23 mouse cellular contexts compared by ENCODE assay signal in the genomic region with DNA sequence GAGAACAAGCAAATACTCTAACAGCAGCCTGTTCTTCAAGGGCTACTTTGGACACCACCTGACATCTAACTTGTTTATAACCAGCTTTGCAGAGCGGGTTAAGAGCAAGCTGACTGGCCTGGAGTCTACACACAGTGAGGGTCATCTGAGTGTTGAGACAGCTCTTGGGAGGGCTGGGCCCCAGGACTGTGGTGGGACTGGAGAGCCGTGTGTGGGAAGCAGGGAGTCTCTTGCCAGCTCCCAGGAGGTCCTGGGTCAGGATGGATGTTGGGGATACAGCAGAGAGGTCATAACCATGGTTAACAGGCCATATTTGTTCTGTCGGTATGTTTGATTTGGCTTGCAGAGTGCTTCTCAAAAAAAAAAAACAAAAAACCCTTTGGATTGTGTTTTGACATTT.
DNase-seq lines count a peak whose midpoint lies in the region; ATAC-seq lines count a peak whose summit lies in the region.
"Had no signal": no experiment of that assay in that cellular context is flagged by ENCODE, and none has a peak within 500 bp of the region (broad histone marks: within the 10 kb centered on the region; RNA-seq: fewer than 3 reads in every experiment).

No protein-coding gene starts in this region.

- peaks cover 57% of the 10 kb centered on the region for H3K27me3 ChIP-seq in heart, embryonic 10.5 days (ENCODE audit: insufficient read depth, poor library complexity, severe bottlenecking)
- H3K27me3 ChIP-seq in intestine, embryonic 15.5 days (replicated peaks), result no peaks in the 10 kb centered on the region; the same call in 1 of the 2 replicates
- H3K27me3 ChIP-seq: embryonic facial prominence, embryonic 12.5 days; forebrain, embryonic 13.5 days; hindbrain, embryonic 15.5 days had no signal

- H3K9me3 ChIP-seq in heart, embryonic 10.5 days, result no peaks in the 10 kb centered on the region
- H3K9me3 ChIP-seq in intestine, embryonic 15.5 days, result no peaks in the 10 kb centered on the region
- H3K9me3 ChIP-seq: embryonic facial prominence, embryonic 12.5 days; forebrain, embryonic 13.5 days; heart, embryonic 15.5 days; hindbrain, embryonic 10.5 days; hindbrain, embryonic 15.5 days had no signal

- H3K4me2 ChIP-seq in intestine, embryonic 15.5 days (replicated peaks), result no peak overlapping the region
- H3K4me2 ChIP-seq: embryonic facial prominence, embryonic 12.5 days; forebrain, embryonic 13.5 days; heart, embryonic 15.5 days; hindbrain, embryonic 15.5 days had no signal

- no peaks in the 10 kb centered on the region for H3K36me3 ChIP-seq in heart, embryonic 10.5 days
- H3K36me3 ChIP-seq in intestine, embryonic 15.5 days, result no peaks in the 10 kb centered on the region
- H3K36me3 ChIP-seq: embryonic facial prominence, embryonic 12.5 days; G1E; heart, embryonic 15.5 days; hindbrain, embryonic 10.5 days; hindbrain, embryonic 15.5 days had no signal

- ATAC-seq in intestine, embryonic 15.5 days, result no peak
- ATAC-seq: CD4-positive, CD25-positive, alpha-beta regulatory T cell, adult 4 months; forebrain, embryonic 13.5 days had no signal

- H3K4me3 ChIP-seq in heart, embryonic 10.5 days, result no peak overlapping the region
- no peak overlapping the region for H3K4me3 ChIP-seq in intestine, embryonic 15.5 days (replicated peaks)
- H3K4me3 ChIP-seq: embryonic facial prominence, embryonic 12.5 days; forebrain, embryonic 13.5 days; gastrocnemius, adult 2 months; heart, adult 2 months; heart, embryonic 15.5 days; hindbrain, embryonic 10.5 days; hindbrain, embryonic 15.5 days had no signal

- WGBS in heart, embryonic 10.5 days, result 66% methylated on average over 3 of the region's 3 CpGs
- 46% methylated on average over 3 of the region's 3 CpGs for WGBS in intestine, embryonic 15.5 days

- 0 out of 2 replicates have a peak, but pooled peaks cover 5% of the 10 kb centered on the region for H3K4me1 ChIP-seq in heart, embryonic 10.5 days
- H3K4me1 ChIP-seq in intestine, embryonic 15.5 days (replicated peaks), result 0 out of 2 replicates have a peak, but pooled peaks cover 1% of the 10 kb centered on the region
- H3K4me1 ChIP-seq: forebrain, embryonic 13.5 days had no signal

- peak; percentile 22 for DNase-seq in adrenal gland, adult 2 months
- no peak for DNase-seq in adrenal gland, adult 8-10 months
- peak; percentile 22 to 41 for DNase-seq in heart, adult 9 months (ENCODE audit: low spot score in 2 of 2)
- no peak for DNase-seq in heart, embryonic 10.5 days (ENCODE audit: low spot score)
- peak; percentile 11 for DNase-seq in lung, postnatal 25 days (ENCODE audit: low spot score)
- DNase-seq in lung, postnatal 14 days, result no peak
- peak; percentile 51 to 62 for DNase-seq in kidney, postnatal 4 days
- DNase-seq: adrenal gland, postnatal 14 days; B cell, adult 2 months; cerebellum, adult 11-12 months; cerebellum, adult 9-10 months; cerebellum, postnatal 25 days; gastrocnemius, adult 2 months; gastrocnemius, postnatal 36 days had no signal

- H3K27ac ChIP-seq in heart, embryonic 10.5 days, result no peak overlapping the region
- H3K27ac ChIP-seq in intestine, embryonic 15.5 days, result no peak overlapping the region
- H3K27ac ChIP-seq: embryonic facial prominence, embryonic 12.5 days; forebrain, embryonic 13.5 days; gastrocnemius, adult 2 months; heart, adult 2 months; heart, embryonic 15.5 days; hindbrain, embryonic 10.5 days; hindbrain, embryonic 15.5 days had no signal

- H3K9ac ChIP-seq in intestine, embryonic 15.5 days, result no peak overlapping the region
- H3K9ac ChIP-seq: embryonic facial prominence, embryonic 12.5 days; forebrain, embryonic 13.5 days; heart, embryonic 15.5 days; hindbrain, embryonic 15.5 days had no signal

Comparison
In these comparisons a context has a peak if more than half of its experiments do, and no peak if none do; other contexts are left out.
1. DNase-seq: peak in adrenal gland, adult 2 months (single experiment), heart, adult 9 months (2 of 2), lung, postnatal 25 days (single experiment) and kidney, postnatal 4 days (2 of 2); none in adrenal gland, adult 8-10 months (single experiment), heart, embryonic 10.5 days (single experiment) and lung, postnatal 14 days (single experiment).